Mouse (Mus musculus): ENCODE measurements around the gene Rtraf. TPM values are rescaled to one million over a fixed set of nuclear protein-coding genes. Genes with fewer than 3 reads are reported as not detected.

Gene Rtraf
- polyA plus RNA-seq, 1 experiment: 161 TPM

GRCm38 (mm10) chr14:19803623-19804022 is 20.0 kb downstream of the Rtraf start:
- no peaks in the 10 kb centered on the region for H3K36me3 ChIP-seq (ENCODE audit: control insufficient read depth, insufficient read depth)
- H3K4me3 ChIP-seq: no peak overlapping the region
- H3ac ChIP-seq (ENCODE audit: control insufficient read depth, insufficient read length): no peak overlapping the region
- H3K4me2 ChIP-seq (ENCODE audit: low read depth): peak overlapping the region; percentile 3
- TF ChIP-seq TCF12 (IDR thresholded peaks at IDR 0.05; ENCODE audit: insufficient read depth, poor library complexity, severe bottlenecking) (no peak), MYOG (IDR thresholded peaks at IDR 0.05; ENCODE audit: control insufficient read depth in 1 of 3, insufficient read depth in 1 of 3, insufficient read length in 2 of 3, low read depth in 2 of 3) (no peak), POLR2AphosphoS2 (IDR thresholded peaks at IDR 0.05; ENCODE audit: insufficient read length, low read depth) (no peak), SRF (IDR thresholded peaks at IDR 0.05; ENCODE audit: control insufficient read depth, insufficient read length, low read depth) (no peak), TCF3 (IDR thresholded peaks at IDR 0.05; ENCODE audit: insufficient read length, low read depth) (no peak), REST (IDR thresholded peaks at IDR 0.05; ENCODE audit: insufficient read depth, insufficient read length) (no peak), MAX (IDR thresholded peaks at IDR 0.05; ENCODE audit: low read depth) (no peak), E2F4 (IDR thresholded peaks at IDR 0.05; ENCODE audit: insufficient read depth) (no peak), MYOD1 (IDR thresholded peaks at IDR 0.05; ENCODE audit: control insufficient read depth in 1 of 3, insufficient read length in 2 of 3, low read depth in 2 of 3) (no peak), CEBPB (IDR thresholded peaks at IDR 0.05; ENCODE audit: insufficient read depth, poor library complexity, severe bottlenecking) (no peak), USF1 (IDR thresholded peaks at IDR 0.05; ENCODE audit: low read depth) (no peak), POLR2A (IDR thresholded peaks at IDR 0.05; ENCODE audit: insufficient read length, low read depth) (no peak)
- H3K79me2 ChIP-seq (ENCODE audit: control insufficient read depth, insufficient read depth): no peaks in the 10 kb centered on the region
- no peaks in the 10 kb centered on the region for H3K27me3 ChIP-seq (ENCODE audit: control insufficient read depth, insufficient read depth, insufficient read length)

DNA sequence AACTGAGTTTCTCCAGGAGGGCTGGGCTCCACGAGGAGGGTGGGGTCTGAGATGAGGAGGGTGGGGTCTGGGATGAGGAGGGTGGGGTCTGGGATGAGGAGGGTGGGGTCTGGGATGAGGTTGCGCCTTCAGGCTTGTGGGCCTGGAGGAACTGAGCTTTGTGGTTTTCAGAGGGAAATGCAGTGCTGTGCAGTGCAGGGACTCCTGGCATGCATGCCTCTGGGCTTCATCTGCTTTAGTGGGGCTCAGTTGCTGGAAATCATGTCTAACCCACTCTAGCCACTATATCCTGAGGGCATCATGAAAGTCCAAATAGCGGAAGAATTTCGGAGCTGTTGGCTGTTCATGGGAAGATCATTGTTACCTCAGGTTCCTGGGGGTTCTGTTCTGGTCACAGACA is 20.4 kb downstream of the Rtraf start:
- TF ChIP-seq SRF (IDR thresholded peaks at IDR 0.05; ENCODE audit: control insufficient read depth, insufficient read length, low read depth) (no peak), TCF12 (IDR thresholded peaks at IDR 0.05; ENCODE audit: insufficient read depth, poor library complexity, severe bottlenecking) (no peak), POLR2A (IDR thresholded peaks at IDR 0.05; ENCODE audit: insufficient read length, low read depth) (no peak), MYOG (IDR thresholded peaks at IDR 0.05; ENCODE audit: control insufficient read depth in 1 of 3, insufficient read depth in 1 of 3, insufficient read length in 2 of 3, low read depth in 2 of 3) (no peak), REST (IDR thresholded peaks at IDR 0.05; ENCODE audit: insufficient read depth, insufficient read length) (no peak), MAX (IDR thresholded peaks at IDR 0.05; ENCODE audit: low read depth) (no peak), CEBPB (IDR thresholded peaks at IDR 0.05; ENCODE audit: insufficient read depth, poor library complexity, severe bottlenecking) (no peak), E2F4 (IDR thresholded peaks at IDR 0.05; ENCODE audit: insufficient read depth) (no peak), POLR2AphosphoS2 (IDR thresholded peaks at IDR 0.05; ENCODE audit: insufficient read length, low read depth) (no peak), TCF3 (IDR thresholded peaks at IDR 0.05; ENCODE audit: insufficient read length, low read depth) (no peak), USF1 (IDR thresholded peaks at IDR 0.05; ENCODE audit: low read depth) (no peak), MYOD1 (IDR thresholded peaks at IDR 0.05; ENCODE audit: control insufficient read depth in 1 of 3, insufficient read length in 2 of 3, low read depth in 2 of 3) (no peak)
- Histone ChIP-seq H3ac (ENCODE audit: control insufficient read depth, insufficient read length) (no peak overlapping the region), H3K4me3 (no peak overlapping the region), H3K27me3 (ENCODE audit: control insufficient read depth, insufficient read depth, insufficient read length) (no peaks in the 10 kb centered on the region), H3K79me2 (ENCODE audit: control insufficient read depth, insufficient read depth) (no peaks in the 10 kb centered on the region), H3K36me3 (ENCODE audit: control insufficient read depth, insufficient read depth) (no peaks in the 10 kb centered on the region), H3K4me2 (ENCODE audit: low read depth) (peak overlapping the region; percentile 3)

GRCm38 (mm10) chr14:19801474-19802215 is 22.0 kb downstream of the Rtraf start:
- no peak overlapping the region for H3K4me3 ChIP-seq
- no peaks in the 10 kb centered on the region for H3K27me3 ChIP-seq (ENCODE audit: control insufficient read depth, insufficient read depth, insufficient read length)
- no peak overlapping the region for H3K4me2 ChIP-seq (ENCODE audit: low read depth)
- TF ChIP-seq REST (IDR thresholded peaks at IDR 0.05; ENCODE audit: insufficient read depth, insufficient read length) (no peak), MYOG (IDR thresholded peaks at IDR 0.05; ENCODE audit: control insufficient read depth in 1 of 3, insufficient read depth in 1 of 3, insufficient read length in 2 of 3, low read depth in 2 of 3) (no peak), MAX (IDR thresholded peaks at IDR 0.05; ENCODE audit: low read depth) (no peak), E2F4 (IDR thresholded peaks at IDR 0.05; ENCODE audit: insufficient read depth) (no peak), SRF (IDR thresholded peaks at IDR 0.05; ENCODE audit: control insufficient read depth, insufficient read length, low read depth) (no peak), TCF12 (IDR thresholded peaks at IDR 0.05; ENCODE audit: insufficient read depth, poor library complexity, severe bottlenecking) (no peak), TCF3 (IDR thresholded peaks at IDR 0.05; ENCODE audit: insufficient read length, low read depth) (no peak), MYOD1 (IDR thresholded peaks at IDR 0.05; ENCODE audit: control insufficient read depth in 1 of 3, insufficient read length in 2 of 3, low read depth in 2 of 3) (no peak), USF1 (IDR thresholded peaks at IDR 0.05; ENCODE audit: low read depth) (no peak), CEBPB (IDR thresholded peaks at IDR 0.05; ENCODE audit: insufficient read depth, poor library complexity, severe bottlenecking) (no peak), POLR2AphosphoS2 (IDR thresholded peaks at IDR 0.05; ENCODE audit: insufficient read length, low read depth) (no peak), POLR2A (IDR thresholded peaks at IDR 0.05; ENCODE audit: insufficient read length, low read depth) (no peak)
- no peak overlapping the region for H3ac ChIP-seq (ENCODE audit: control insufficient read depth, insufficient read length)
- H3K79me2 ChIP-seq (ENCODE audit: control insufficient read depth, insufficient read depth): no peaks in the 10 kb centered on the region
- peaks cover 6% of the 10 kb centered on the region for H3K36me3 ChIP-seq (ENCODE audit: control insufficient read depth, insufficient read depth)

DNA sequence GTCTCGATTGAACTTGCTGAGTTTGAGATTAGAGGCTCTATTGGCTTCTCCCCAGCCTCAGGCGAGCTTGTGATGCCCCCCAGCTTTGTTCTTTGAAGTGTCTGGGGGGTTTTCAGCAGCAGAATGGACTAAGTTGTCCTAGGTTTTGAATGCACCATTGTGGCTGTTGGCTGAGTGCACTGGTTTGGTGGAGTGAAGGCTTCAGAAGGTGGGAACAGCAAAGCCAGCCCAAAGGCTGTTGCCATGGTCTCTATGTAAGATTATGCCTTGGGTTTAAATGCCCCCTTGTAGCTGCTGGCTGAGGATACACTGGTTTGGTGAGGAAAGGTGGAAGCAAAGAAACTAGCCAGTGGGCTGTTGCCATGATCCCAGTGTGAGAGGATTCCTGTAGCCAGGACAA is 23.1 kb downstream of the Rtraf start:
- no peaks in the 10 kb centered on the region for H3K27me3 ChIP-seq (ENCODE audit: control insufficient read depth, insufficient read depth, insufficient read length)
- no peak overlapping the region for H3ac ChIP-seq (ENCODE audit: control insufficient read depth, insufficient read length)
- TF ChIP-seq CEBPB (IDR thresholded peaks at IDR 0.05; ENCODE audit: insufficient read depth, poor library complexity, severe bottlenecking) (no peak), POLR2A (IDR thresholded peaks at IDR 0.05; ENCODE audit: insufficient read length, low read depth) (no peak), TCF12 (IDR thresholded peaks at IDR 0.05; ENCODE audit: insufficient read depth, poor library complexity, severe bottlenecking) (no peak), MYOG (IDR thresholded peaks at IDR 0.05; ENCODE audit: control insufficient read depth in 1 of 3, insufficient read depth in 1 of 3, insufficient read length in 2 of 3, low read depth in 2 of 3) (no peak), MAX (IDR thresholded peaks at IDR 0.05; ENCODE audit: low read depth) (no peak), POLR2AphosphoS2 (IDR thresholded peaks at IDR 0.05; ENCODE audit: insufficient read length, low read depth) (no peak), E2F4 (IDR thresholded peaks at IDR 0.05; ENCODE audit: insufficient read depth) (no peak), TCF3 (IDR thresholded peaks at IDR 0.05; ENCODE audit: insufficient read length, low read depth) (no peak), USF1 (IDR thresholded peaks at IDR 0.05; ENCODE audit: low read depth) (no peak), SRF (IDR thresholded peaks at IDR 0.05; ENCODE audit: control insufficient read depth, insufficient read length, low read depth) (no peak), REST (IDR thresholded peaks at IDR 0.05; ENCODE audit: insufficient read depth, insufficient read length) (no peak)
- no peak overlapping the region for H3K4me2 ChIP-seq (ENCODE audit: low read depth)
- H3K36me3 ChIP-seq (ENCODE audit: control insufficient read depth, insufficient read depth): peaks cover 12% of the 10 kb centered on the region
- H3K79me2 ChIP-seq (ENCODE audit: control insufficient read depth, insufficient read depth): no peaks in the 10 kb centered on the region
- no peak overlapping the region for H3K4me3 ChIP-seq
